Mouse (Mus musculus) heart, adult 9 months (tissue): Measurements from ENCODE around the gene Slc23a2.

Experiments
- DNase-seq, 2 experiments: peaks; one replicate each; pipeline ENCODE4 v3.0.0; 2022; ENCODE audit warnings: low spot score in 2 of 2

Gene Slc23a2

GRCm38 (mm10) chr2:132135876-132136637, 8.9 kb downstream of the Slc23a2 start:
- DNase-seq = no peak

GRCm38 (mm10) chr2:132134758-132135157, 10.2 kb downstream of the Slc23a2 start:
- DNase-seq = no peak

- DNase-seq = no peak
Observed at GRCm38 (mm10) chr2:132133436-132133835, 11.5 kb downstream of the Slc23a2 start.

GRCm38 (mm10) chr2:132131266-132131665, 13.6 kb downstream of the Slc23a2 start:
- peak; percentile 76 to 82 for DNase-seq

- no peak for DNase-seq
Observed at GRCm38 (mm10) chr2:132129980-132130379, 14.9 kb downstream of the Slc23a2 start.

GRCm38 (mm10) chr2:132129247-132129646, 15.7 kb downstream of the Slc23a2 start:
- no peak for DNase-seq

GRCm38 (mm10) chr2:132127904-132128303, 17.0 kb downstream of the Slc23a2 start:
- DNase-seq = no peak

- no peak for DNase-seq
Observed at GRCm38 (mm10) chr2:132126292-132126691, 18.6 kb downstream of the Slc23a2 start.

- no peak for DNase-seq
Observed at GRCm38 (mm10) chr2:132123063-132123462, 21.8 kb downstream of the Slc23a2 start.

GRCm38 (mm10) chr2:132121050-132121449, 23.9 kb downstream of the Slc23a2 start:
- DNase-seq = no peak

- DNase-seq = no peak
Observed at GRCm38 (mm10) chr2:132118646-132119045, 26.3 kb downstream of the Slc23a2 start.

GRCm38 (mm10) chr2:132115936-132116335, 29.0 kb downstream of the Slc23a2 start:
- DNase-seq = no peak

- DNase-seq = no peak
Observed at GRCm38 (mm10) chr2:132115344-132115743, 29.6 kb downstream of the Slc23a2 start.

GRCm38 (mm10) chr2:132113962-132114759, 30.7 kb downstream of the Slc23a2 start:
- peak; percentile 43 to 60 for DNase-seq

GRCm38 (mm10) chr2:132112319-132112718, 32.6 kb downstream of the Slc23a2 start:
- DNase-seq = no peak

GRCm38 (mm10) chr2:132111905-132112304, 33.0 kb downstream of the Slc23a2 start:
- DNase-seq = no peak

- peak; percentile 51 to 63 for DNase-seq
Observed at GRCm38 (mm10) chr2:132111266-132111665, 33.6 kb downstream of the Slc23a2 start.

- DNase-seq = no peak
Observed at GRCm38 (mm10) chr2:132110702-132111101, 34.2 kb downstream of the Slc23a2 start.

GRCm38 (mm10) chr2:132108988-132109387, 35.9 kb downstream of the Slc23a2 start:
- no peak for DNase-seq

- peak; percentile 72 for DNase-seq
Observed at GRCm38 (mm10) chr2:132107611-132108010, 37.3 kb downstream of the Slc23a2 start.

- peak; percentile 47 to 51 for DNase-seq
Observed at GRCm38 (mm10) chr2:132106069-132106468, 38.8 kb downstream of the Slc23a2 start.

GRCm38 (mm10) chr2:132103265-132103664, 41.6 kb downstream of the Slc23a2 start:
- no peak for DNase-seq
